Mouse (Mus musculus) hindbrain, embryonic 12.5 days (tissue): ENCODE results near the gene 3830406C13Rik. TPM values are rescaled to one million over a fixed set of nuclear protein-coding genes. Genes with fewer than 3 reads are reported as not detected.
"Not testable (repeated sequence)": the region's sequence is repeated elsewhere in the genome, so short reads cannot be mapped to it uniquely, and the experiment has no call there.

Source experiments
- ATAC-seq: fragments of 200-750 bp; cut with Nextera tagmentation; 2 replicates; pipeline ENCODE4 v1.8.0; 2017; ENCODE audit warnings: moderate TSS enrichment; ENCODE audit not compliant: low FRiP score
- H3K27ac ChIP-seq: fragments of 300-500 bp; sonication (generic); 2 replicates; pipeline ENCODE4 v1.5.1; 2016; ENCODE audit warnings: mild to moderate bottlenecking
- H3K27me3 ChIP-seq: fragments of 300-500 bp; sonication (generic); 2 replicates; pipeline ENCODE4 v1.6.1; 2016; ENCODE audit warnings: mild to moderate bottlenecking
- H3K36me3 ChIP-seq: fragments of 300-500 bp; sonication (generic); 2 replicates; pipeline ENCODE4 v1.6.1; 2016; ENCODE audit warnings: mild to moderate bottlenecking
- H3K4me1 ChIP-seq: fragments of 300-500 bp; sonication (generic); 2 replicates; pipeline ENCODE4 v1.6.1; 2016
- H3K4me2 ChIP-seq: fragments of 300-500 bp; sonication (generic); replicated peaks from 2 replicates; pipeline ENCODE4 v1.6.1; 2016; ENCODE audit warnings: mild to moderate bottlenecking
- H3K4me3 ChIP-seq: fragments of 300-500 bp; sonication (generic); 2 replicates; pipeline ENCODE4 v1.5.1; 2016; ENCODE audit warnings: mild to moderate bottlenecking
- H3K9ac ChIP-seq: fragments of 300-500 bp; sonication (generic); 2 replicates; pipeline ENCODE4 v1.6.1; 2016; ENCODE audit warnings: mild to moderate bottlenecking, moderate library complexity
- H3K9me3 ChIP-seq: fragments of 300-500 bp; sonication (generic); replicated peaks from 2 replicates; pipeline ENCODE4 v1.6.1; 2016; ENCODE audit warnings: mild to moderate bottlenecking
- WGBS: fragments of 180-500 bp; shearing (Covaris S2); methylation state at CpG from one replicate; pipeline ENCODE4 v1.1.7; 2016; 5-methylcytosine and 5-hydroxymethylcytosine counted together
- polyA plus RNA-seq: library from polyadenylated mRNA; unstranded; fragments of >200 nt; fragmentation: Nextera tagmentation; extraction: Ambion mirVana; gene quantifications from 2 replicates; pipeline ENCODE4 v1.2.1, GENCODE M21; 2016

The 3830406C13Rik gene
- polyA plus RNA-seq, result 30.4 and 32.6 TPM in 2 replicates

- 1% methylated on average over 48 of the region's 48 CpGs for WGBS
- H3K27me3 ChIP-seq, result no peaks in the 10 kb centered on the region
- ATAC-seq, result peak; percentile 99
- peak within 1 kb of the TSS; percentile 58 for H3K4me3 ChIP-seq
- H3K36me3 ChIP-seq, result no peaks in the 10 kb centered on the region
- H3K4me1 ChIP-seq, result no peaks in the 10 kb centered on the region
- H3K9ac ChIP-seq, result peak within 1 kb of the TSS; percentile 82
- H3K9me3 ChIP-seq, result no peaks in the 10 kb centered on the region
- H3K4me2 ChIP-seq, result peak within 1 kb of the TSS; percentile 71
- H3K27ac ChIP-seq, result peak within 1 kb of the TSS; percentile 82
Observed at GRCm38 (mm10) chr14:12284141-12284912, at the start of gene 3830406C13Rik. TSS of gene 3830406C13Rik (plus strand) at chr14:12284173.

- H3K27ac ChIP-seq, result no peak overlapping the region
- no peaks in the 10 kb centered on the region for H3K4me1 ChIP-seq
- no peaks in the 10 kb centered on the region for H3K9me3 ChIP-seq
- 77% methylated on average over 4 of the region's 4 CpGs for WGBS
- no peak overlapping the region for H3K4me2 ChIP-seq
- no peak overlapping the region for H3K9ac ChIP-seq
- no peak for ATAC-seq
- no peaks in the 10 kb centered on the region for H3K27me3 ChIP-seq
- no peak overlapping the region for H3K4me3 ChIP-seq
- peaks cover 7% of the 10 kb centered on the region; the same call in 1 of the 2 replicates for H3K36me3 ChIP-seq
Observed at GRCm38 (mm10) chr14:12243726-12244125, 40.2 kb upstream of the 3830406C13Rik start.

- no peak for ATAC-seq
- Histone ChIP-seq H3K4me2 (no peak overlapping the region), H3K9me3 (no peaks in the 10 kb centered on the region), H3K9ac (no peak overlapping the region), H3K36me3 (no peaks in the 10 kb centered on the region), H3K27me3 (no peaks in the 10 kb centered on the region), H3K27ac (no peak overlapping the region), H3K4me1 (no peaks in the 10 kb centered on the region), H3K4me3 (no peak overlapping the region)
- WGBS, result 69% methylated on average over 3 of the region's 3 CpGs
Observed at GRCm38 (mm10) chr14:12276031-12276430, 7.9 kb upstream of the 3830406C13Rik start.

GRCm38 (mm10) chr14:12283641-12284040 is 332 bp upstream of the 3830406C13Rik start, which contains the start of gene Gm49355:
TSS of gene Gm49355 (plus strand) at chr14:12283976.
- Histone ChIP-seq H3K9me3 (no peaks in the 10 kb centered on the region), H3K4me1 (no peaks in the 10 kb centered on the region), H3K27me3 (no peaks in the 10 kb centered on the region), H3K27ac (peak within 1 kb of the TSS; percentile 82), H3K36me3 (no peaks in the 10 kb centered on the region), H3K4me2 (peak within 1 kb of the TSS; percentile 71), H3K9ac (peak within 1 kb of the TSS; percentile 82), H3K4me3 (peak within 1 kb of the TSS; percentile 58)
- WGBS, result 91% methylated on average over 5 of the region's 6 CpGs
- ATAC-seq, result peak; percentile 32; the same call in 1 of the 2 replicates

- not testable (repeated sequence) for ATAC-seq, H3K4me1 ChIP-seq, H3K9me3 ChIP-seq, H3K36me3 ChIP-seq, H3K27me3 ChIP-seq, H3K9ac ChIP-seq, H3K4me3 ChIP-seq, H3K27ac ChIP-seq, H3K4me2 ChIP-seq
Observed at GRCm38 (mm10) chr14:12289747-12290146, 5.8 kb downstream of the 3830406C13Rik start.

GRCm38 (mm10) chr14:12296391-12296790 is 12.4 kb downstream of the 3830406C13Rik start:
- no peak overlapping the region for H3K27ac ChIP-seq
- H3K27me3 ChIP-seq, result no peaks in the 10 kb centered on the region; the same call in 1 of the 2 replicates
- H3K4me3 ChIP-seq, result no peak overlapping the region
- no peak overlapping the region for H3K9ac ChIP-seq
- no peaks in the 10 kb centered on the region for H3K4me1 ChIP-seq
- H3K4me2 ChIP-seq, result no peak overlapping the region
- no peaks in the 10 kb centered on the region for H3K9me3 ChIP-seq
- ATAC-seq, result no peak
- 93% methylated on average over 7 of the region's 7 CpGs for WGBS
- H3K36me3 ChIP-seq, result 0 out of 2 replicates have a peak, but pooled peaks cover 3% of the 10 kb centered on the region

- H3K36me3 ChIP-seq, result 0 out of 2 replicates have a peak, but pooled peaks cover 3% of the 10 kb centered on the region
- no peak overlapping the region for H3K4me2 ChIP-seq
- no peaks in the 10 kb centered on the region for H3K4me1 ChIP-seq
- no peak overlapping the region for H3K9ac ChIP-seq
- no peak for ATAC-seq
- H3K27ac ChIP-seq, result no peak overlapping the region
- H3K9me3 ChIP-seq, result no peaks in the 10 kb centered on the region
- no peak overlapping the region for H3K4me3 ChIP-seq
- H3K27me3 ChIP-seq, result no peaks in the 10 kb centered on the region; the same call in 1 of the 2 replicates
Observed at GRCm38 (mm10) chr14:12299171-12299570, 15.2 kb downstream of the 3830406C13Rik start.

GRCm38 (mm10) chr14:12299654-12300053 is 15.7 kb downstream of the 3830406C13Rik start:
- H3K36me3 ChIP-seq, result 0 out of 2 replicates have a peak, but pooled peaks cover 3% of the 10 kb centered on the region
- H3K4me2 ChIP-seq, result no peak overlapping the region
- ATAC-seq, result no peak
- no peaks in the 10 kb centered on the region for H3K4me1 ChIP-seq
- H3K4me3 ChIP-seq, result no peak overlapping the region
- no peaks in the 10 kb centered on the region; the same call in 1 of the 2 replicates for H3K27me3 ChIP-seq
- H3K27ac ChIP-seq, result no peak overlapping the region
- 32% methylated on average over 6 of the region's 6 CpGs for WGBS
- no peak overlapping the region for H3K9ac ChIP-seq
- H3K9me3 ChIP-seq, result no peaks in the 10 kb centered on the region

GRCm38 (mm10) chr14:12300275-12300674 is 16.3 kb downstream of the 3830406C13Rik start:
- ATAC-seq, result no peak

GRCm38 (mm10) chr14:12300677-12301076 is 16.7 kb downstream of the 3830406C13Rik start:
- Histone ChIP-seq H3K27ac (no peak overlapping the region), H3K36me3 (0 out of 2 replicates have a peak, but pooled peaks cover 3% of the 10 kb centered on the region), H3K4me2 (no peak overlapping the region), H3K9me3 (no peaks in the 10 kb centered on the region), H3K4me3 (no peak overlapping the region), H3K27me3 (no peaks in the 10 kb centered on the region; the same call in 1 of the 2 replicates), H3K4me1 (no peaks in the 10 kb centered on the region), H3K9ac (no peak overlapping the region)
- no peak for ATAC-seq
- 69% methylated on average over 3 of the region's 3 CpGs for WGBS

More at GRCm38 (mm10) chr14:12300275-12300674, 16.3 kb downstream of the 3830406C13Rik start:
- Histone ChIP-seq H3K27ac (no peak overlapping the region), H3K9me3 (no peaks in the 10 kb centered on the region), H3K4me1 (no peaks in the 10 kb centered on the region), H3K9ac (no peak overlapping the region), H3K4me2 (no peak overlapping the region), H3K36me3 (0 out of 2 replicates have a peak, but pooled peaks cover 3% of the 10 kb centered on the region), H3K27me3 (no peaks in the 10 kb centered on the region; the same call in 1 of the 2 replicates), H3K4me3 (no peak overlapping the region)
- WGBS, result 74% methylated on average over 4 of the region's 4 CpGs

GRCm38 (mm10) chr14:12303106-12303505 is 19.1 kb downstream of the 3830406C13Rik start:
- WGBS, result 55% methylated on average over 2 of the region's 2 CpGs
- Histone ChIP-seq H3K4me3 (no peak overlapping the region), H3K9me3 (no peaks in the 10 kb centered on the region), H3K27me3 (no peaks in the 10 kb centered on the region), H3K9ac (no peak overlapping the region), H3K4me1 (no peaks in the 10 kb centered on the region), H3K27ac (no peak overlapping the region), H3K36me3 (0 out of 2 replicates have a peak, but pooled peaks cover 3% of the 10 kb centered on the region), H3K4me2 (no peak overlapping the region)
- ATAC-seq, result no peak

GRCm38 (mm10) chr14:12333622-12334021 is 49.6 kb downstream of the 3830406C13Rik start:
- no peak overlapping the region for H3K4me3 ChIP-seq
- 81% methylated on average over 7 of the region's 7 CpGs for WGBS

More at GRCm38 (mm10) chr14:12333622-12334021, 49.6 kb downstream of the 3830406C13Rik start:
- Histone ChIP-seq H3K27ac (no peak overlapping the region), H3K4me1 (peaks cover 4% of the 10 kb centered on the region; the same call in 1 of the 2 replicates), H3K27me3 (peaks cover 76% of the 10 kb centered on the region), H3K4me2 (no peak overlapping the region), H3K9me3 (no peaks in the 10 kb centered on the region), H3K9ac (no peak overlapping the region), H3K36me3 (no peaks in the 10 kb centered on the region)
- no peak for ATAC-seq
